Mouse (Mus musculus) right cerebral cortex, adult 18-20 months (tissue): ENCODE measurements around the gene Cfap73.

Source experiments
- DNase-seq: peaks from one replicate; pipeline ENCODE4 v3.0.0; 2022; ENCODE audit warnings: mixed read lengths

The Cfap73 gene

GRCm38 (mm10) chr5:120579898-120580626, 54.0 kb downstream of the Cfap73 start:
- no peak for DNase-seq

GRCm38 (mm10) chr5:120579211-120579897, 54.7 kb downstream of the Cfap73 start:
- DNase-seq: no peak

- no peak for DNase-seq
These were observed 55.4 kb downstream of the Cfap73 start for GRCm38 (mm10) chr5:120578504-120579081.
